Mouse (Mus musculus): ENCODE measurements at regions not wholly inside any gene's neighbourhood (a gene's known extent, or its start where the extent isn't known, plus 50 kb on each side); places are given as distances from the start of the nearest gene placed in this dataset.

DNA sequence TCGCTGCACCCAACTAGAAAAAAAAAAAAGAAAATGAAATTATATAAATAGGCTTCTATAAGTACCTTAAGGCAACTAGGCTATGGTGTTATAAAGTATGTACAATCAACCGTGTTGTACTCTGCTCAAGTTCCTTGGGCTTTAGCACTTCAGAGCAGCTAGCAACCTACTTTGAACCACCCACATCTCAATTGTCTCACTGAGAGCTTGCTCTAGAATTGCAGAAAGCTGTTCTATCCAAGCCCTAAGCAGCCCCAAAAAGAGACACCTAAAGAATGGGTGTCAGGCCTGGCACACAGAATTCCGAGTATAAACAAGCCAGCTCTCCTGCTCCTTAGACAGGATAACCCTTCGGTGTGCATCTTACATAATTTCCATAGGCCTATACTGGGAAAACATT, 162.0 kb downstream of the Otor start:
- TF ChIP-seq CTCF (IDR thresholded peaks at IDR 0.05; ENCODE audit: borderline replicate concordance, insufficient read depth, low read depth, low read length) (no peak), POLR2A (IDR thresholded peaks at IDR 0.05; ENCODE audit: borderline replicate concordance, insufficient read depth, low read length) (no peak)

All from cerebellum, adult 2 months (tissue).